In the genomic region with DNA sequence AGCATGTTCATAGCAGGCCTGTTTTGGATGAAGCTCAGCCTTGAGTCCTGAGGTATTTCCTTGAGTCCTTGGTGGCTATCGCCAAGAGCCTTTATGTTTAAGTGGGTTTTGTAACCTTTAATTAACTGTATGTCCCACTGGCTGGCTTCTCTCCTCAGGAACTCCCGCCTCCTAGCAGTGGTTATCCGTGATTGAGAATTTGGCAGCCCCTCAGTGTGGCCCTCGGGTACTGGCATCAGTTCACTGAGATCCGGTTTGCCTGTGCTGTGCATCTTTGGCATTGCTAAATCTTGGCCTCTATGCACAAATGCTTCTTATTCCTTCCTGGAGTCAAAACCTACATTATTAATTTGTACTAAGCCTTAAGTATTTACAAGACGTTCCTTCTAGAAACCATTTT, we compare ENCODE assay signal across 25 mouse cellular contexts.
"Had no signal": no experiment of that assay in that cellular context is flagged by ENCODE, and none has a peak within 500 bp of the region (broad histone marks: within the 10 kb centered on the region; RNA-seq: fewer than 3 reads in every experiment).

No protein-coding gene starts in this region.

- ATAC-seq: hindbrain, embryonic 16.5 days; intestine, embryonic 16.5 days had no signal

- DNase-seq: gastrocnemius, postnatal 14 days; gastrocnemius, postnatal 36 days; heart, adult 18-20 months; heart, postnatal 14 days; heart, postnatal 36 days; kidney, adult 11 months; kidney, adult 2 months; kidney, adult 9 months; kidney, postnatal 14 days; kidney, postnatal 36 days; layer of hippocampus, adult 9-11 months; layer of hippocampus, postnatal 36 days; liver; liver, embryonic 13.5 days had no signal

- H3K27ac ChIP-seq: heart, embryonic 10.5 days; hindbrain, embryonic 14.5 days; kidney, embryonic 15.5 days; kidney, postnatal 0 days; limb, embryonic 10.5 days; limb, embryonic 12.5 days; liver, embryonic 13.5 days; liver, embryonic 15.5 days had no signal

- H3K4me2 ChIP-seq: heart, embryonic 12.5 days; hindbrain, embryonic 14.5 days; kidney, embryonic 15.5 days; limb, embryonic 12.5 days; liver, embryonic 11.5 days; liver, embryonic 13.5 days; liver, embryonic 15.5 days had no signal

- H3K36me3 ChIP-seq: kidney, embryonic 15.5 days; liver, embryonic 13.5 days; liver, embryonic 15.5 days had no signal

- H3K9me3 ChIP-seq: heart, embryonic 10.5 days; heart, embryonic 12.5 days; kidney, embryonic 15.5 days; limb, embryonic 10.5 days; limb, embryonic 12.5 days; liver, embryonic 13.5 days; liver, embryonic 15.5 days had no signal

- H3K4me3 ChIP-seq: heart, embryonic 10.5 days; heart, embryonic 12.5 days; kidney, embryonic 15.5 days; limb, embryonic 10.5 days; limb, embryonic 12.5 days; liver, embryonic 13.5 days; liver, embryonic 15.5 days had no signal

- H3K27me3 ChIP-seq: heart, embryonic 12.5 days; kidney, embryonic 15.5 days; limb, embryonic 12.5 days; liver, embryonic 13.5 days; liver, embryonic 15.5 days had no signal

- H3K9ac ChIP-seq: heart, embryonic 12.5 days; hindbrain, embryonic 14.5 days; kidney, embryonic 15.5 days; limb, embryonic 12.5 days; liver, embryonic 13.5 days; liver, embryonic 15.5 days had no signal

- H3K4me1 ChIP-seq: heart, embryonic 10.5 days; heart, embryonic 12.5 days; kidney, embryonic 15.5 days; limb, embryonic 10.5 days; limb, embryonic 12.5 days; liver, embryonic 13.5 days; liver, embryonic 15.5 days had no signal
